Mouse (Mus musculus) heart, adult 2 months (tissue): ENCODE data around the gene Gm11733. TPM values are rescaled to one million over a fixed set of nuclear protein-coding genes. Genes with fewer than 3 reads are reported as not detected.

Experiments used
- DNase-seq, 2 experiments: peaks; one replicate each; pipeline ENCODE4 v3.0.0; 2021
- H3K27ac ChIP-seq: fragments of 200-600 bp; 2 replicates; pipeline ENCODE4 v1.8.1; 2022
- H3K27me3 ChIP-seq: fragments of 200-500 bp; 2 replicates; pipeline ENCODE4 v1.6.1; 2012; ENCODE audit warnings: mild to moderate bottlenecking, low read length, inconsistent platforms, mixed read lengths; ENCODE audit not compliant: control insufficient read depth, insufficient read depth
- H3K36me3 ChIP-seq: fragments of 200-500 bp; 2 replicates; pipeline ENCODE4 v1.6.1; 2012; ENCODE audit warnings: low read length, inconsistent platforms; ENCODE audit not compliant: control insufficient read depth, insufficient read depth
- H3K4me1 ChIP-seq: fragments of 200-500 bp; 2 replicates; pipeline ENCODE4 v1.6.1; 2011; ENCODE audit warnings: low read length; ENCODE audit not compliant: control insufficient read depth, insufficient read depth
- H3K4me3 ChIP-seq: fragments of 200-600 bp; 2 replicates; pipeline ENCODE4 v1.8.1; 2022
- H3K79me2 ChIP-seq: fragments of 200-500 bp; replicated peaks from 2 replicates; pipeline ENCODE4 v1.6.1; 2012; ENCODE audit warnings: mild to moderate bottlenecking, inconsistent platforms, low read length, moderate library complexity, mixed read lengths; ENCODE audit not compliant: control insufficient read depth, insufficient read depth
- H3K9ac ChIP-seq: fragments of 200-500 bp; 2 replicates; pipeline ENCODE4 v1.6.1; 2012; ENCODE audit warnings: low read depth, mild to moderate bottlenecking, control low read depth, inconsistent platforms, low read length, mixed read lengths
- CTCF ChIP-seq: fragments of 200-600 bp; IDR thresholded peaks from 2 replicates; pipeline ENCODE4 v1.8.1; 2022; ENCODE audit warnings: antibody characterized with exemption, mild to moderate bottlenecking, moderate library complexity
- EP300 ChIP-seq: fragments of 200-500 bp; IDR thresholded peaks from 2 replicates; pipeline ENCODE4 v1.6.1; 2011; ENCODE audit warnings: low read depth, low read length, control low read depth; ENCODE audit not compliant: insufficient read depth
- POLR2A ChIP-seq: fragments of 200-500 bp; IDR thresholded peaks from 2 replicates; pipeline ENCODE4 v1.6.1; 2011; ENCODE audit warnings: mild to moderate bottlenecking, low read depth, low read length, control low read depth; ENCODE audit not compliant: insufficient read depth
- WGBS: fragments of 180-500 bp; shearing (Covaris S2); methylation state at CpG from one replicate; pipeline ENCODE4 v1.1.7; 2018; 5-methylcytosine and 5-hydroxymethylcytosine counted together
- intact Hi-C: fragments of 180-260 bp; cut with DNase I; formaldehyde crosslinking; loops from one replicate; pipeline ENCODE4 v1.15.1; 2025
- polyA plus RNA-seq: library from polyadenylated mRNA; depleted of rRNA; stranded (reverse); fragments of >200 nt; gene quantifications from 2 replicates; pipeline ENCODE4 v1.2.3, GENCODE M21; 2012
- total RNA-seq, 2 experiments: library from RNA; stranded (reverse); gene quantifications; 2 replicates each; pipeline ENCODE4 v1.2.3; 2021

Gene Gm11733
- total and polyA plus RNA-seq, 3 experiments = 0.10 TPM; not detected in 2

DNA sequence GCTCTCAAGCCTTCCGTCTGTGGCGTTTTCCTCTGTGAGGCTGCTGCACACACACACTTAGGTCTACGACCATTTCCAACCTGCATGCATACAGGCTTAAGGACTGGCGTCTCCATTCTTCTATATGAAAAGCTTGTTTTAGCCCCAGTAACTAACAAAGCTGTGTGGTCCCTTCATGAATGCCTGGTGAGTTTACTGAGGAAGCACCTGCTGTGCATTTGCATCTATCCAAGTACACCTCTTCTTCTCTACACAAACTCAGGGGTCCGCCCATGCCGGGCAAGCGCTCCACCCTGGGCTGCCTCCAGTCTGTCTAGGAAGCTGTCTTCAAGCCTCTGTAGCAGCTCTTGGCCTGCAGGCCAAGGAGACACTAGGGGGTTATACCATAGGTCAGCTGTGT, 17.3 kb upstream of the Gm11733 start:
- 91% methylated on average over 7 of the region's 7 CpGs for WGBS
- intact Hi-C loops = no loop called here
- peaks cover 2% of the 10 kb centered on the region for H3K4me1 ChIP-seq

DNA sequence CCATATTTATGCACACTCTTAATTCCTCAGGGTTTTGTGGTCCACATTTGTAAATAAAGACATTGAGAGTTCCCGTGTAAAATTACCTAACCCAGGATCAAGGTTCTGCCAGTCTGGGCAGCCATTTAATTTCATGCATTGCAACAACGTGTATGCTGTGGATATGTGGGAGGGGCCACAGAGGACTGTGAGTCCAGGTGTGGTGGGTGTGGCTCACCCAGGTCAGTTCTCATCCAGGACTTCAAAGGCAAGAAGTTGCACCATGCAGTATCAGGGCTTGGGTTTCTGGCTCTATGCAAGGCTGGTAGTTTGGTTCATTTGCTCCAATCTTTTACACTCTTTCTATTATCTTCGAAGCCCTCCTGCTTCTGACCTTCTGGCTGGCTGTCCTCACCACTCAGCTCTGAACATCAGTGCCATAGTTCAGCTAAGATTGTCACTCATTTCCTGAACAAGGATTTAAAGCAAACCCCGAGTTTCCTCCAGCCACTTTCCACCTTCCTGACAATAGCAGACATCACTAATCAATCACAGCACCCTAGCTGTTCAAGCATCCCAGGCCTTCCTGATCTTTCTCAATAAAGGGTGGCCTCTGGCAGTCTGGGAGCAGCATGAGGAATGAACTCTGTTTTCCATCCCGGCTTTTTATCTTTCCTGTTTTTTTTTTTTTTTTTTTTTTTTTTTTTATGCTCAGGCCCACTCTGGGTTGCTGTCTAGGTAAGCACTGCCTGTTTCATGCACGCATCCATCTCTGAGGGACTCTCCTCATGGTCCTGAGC, 15.4 kb upstream of the Gm11733 start:
- H3K36me3 ChIP-seq = no peaks in the 10 kb centered on the region
- no peaks in the 10 kb centered on the region for H3K79me2 ChIP-seq
- DNase-seq = no peak
- H3K27ac ChIP-seq = no peak overlapping the region
- 41% methylated on average over 6 of the region's 6 CpGs for WGBS
- no peaks in the 10 kb centered on the region for H3K27me3 ChIP-seq
- H3K4me3 ChIP-seq = no peak overlapping the region
- intact Hi-C loops = no loop called here
- TF ChIP-seq CTCF (no peak), EP300 (no peak), POLR2A (no peak)
- no peak overlapping the region for H3K9ac ChIP-seq
- H3K4me1 ChIP-seq = peaks cover 2% of the 10 kb centered on the region

More for the DNA sequence above, 17.3 kb upstream of the Gm11733 start:
- no peak overlapping the region for H3K9ac ChIP-seq
- H3K27ac ChIP-seq = no peak overlapping the region
- H3K36me3 ChIP-seq = no peaks in the 10 kb centered on the region
- no peaks in the 10 kb centered on the region for H3K27me3 ChIP-seq
- H3K4me3 ChIP-seq = no peak overlapping the region
- TF ChIP-seq EP300 (no peak), POLR2A (no peak), CTCF (no peak)
- no peak for DNase-seq
- H3K79me2 ChIP-seq = no peaks in the 10 kb centered on the region

DNA sequence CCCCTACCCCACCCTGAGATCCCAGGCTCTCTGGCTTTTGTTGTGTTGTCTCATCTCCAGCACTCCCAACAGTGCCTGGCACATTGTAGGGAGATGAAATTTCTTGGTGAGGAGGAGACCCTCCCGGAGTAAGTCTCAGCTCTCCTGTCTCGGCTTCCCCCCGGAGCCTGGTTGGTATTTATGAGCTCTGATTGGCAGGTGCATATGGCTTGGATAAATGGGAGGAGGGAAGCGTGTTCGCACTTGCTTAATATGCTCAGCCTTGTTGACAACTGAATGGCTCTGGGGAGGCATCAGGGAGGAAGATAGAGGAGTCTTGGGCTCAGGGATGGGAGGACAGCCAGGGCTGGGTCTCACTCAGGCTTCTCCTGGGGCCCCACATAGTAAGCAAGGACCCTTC, 14.4 kb upstream of the Gm11733 start:
- Histone ChIP-seq H3K4me3 (no peak overlapping the region), H3K9ac (no peak overlapping the region), H3K79me2 (no peaks in the 10 kb centered on the region), H3K27ac (no peak overlapping the region), H3K36me3 (no peaks in the 10 kb centered on the region), H3K27me3 (no peaks in the 10 kb centered on the region), H3K4me1 (peaks cover 2% of the 10 kb centered on the region)
- TF ChIP-seq CTCF (no peak), POLR2A (no peak), EP300 (no peak)
- intact Hi-C loops = no loop called here
- no peak for DNase-seq
- WGBS = 86% methylated on average over 5 of the region's 5 CpGs

DNA sequence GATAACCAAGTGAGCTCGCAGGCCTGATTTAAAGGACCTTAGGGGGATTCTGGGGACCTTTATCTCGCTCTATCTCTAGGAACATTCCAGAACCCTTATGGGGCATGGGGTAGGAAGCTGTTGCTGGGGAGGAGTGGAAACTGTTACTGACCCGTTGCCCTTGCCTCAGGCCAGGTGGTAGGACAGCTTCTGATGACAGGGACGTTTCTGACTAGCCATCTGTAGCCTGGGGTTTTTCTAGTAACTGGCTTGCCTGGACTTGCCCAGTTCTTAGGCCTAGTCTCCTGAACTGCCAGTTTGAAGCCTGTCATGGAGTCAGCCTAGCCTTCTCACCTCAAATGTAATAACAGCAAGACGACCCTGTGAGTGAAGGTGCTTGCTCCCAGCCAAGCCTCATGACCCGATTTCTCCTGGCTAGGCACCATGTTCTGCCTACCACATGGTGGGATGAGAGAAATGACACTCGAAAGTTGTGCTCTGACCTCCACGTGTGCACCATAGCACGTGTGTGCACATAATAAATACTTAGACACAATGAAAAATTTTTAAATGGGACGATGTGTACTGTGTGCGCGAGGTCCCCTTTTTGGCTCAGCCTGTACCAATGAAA, 13.5 kb upstream of the Gm11733 start:
- Histone ChIP-seq H3K4me3 (no peak overlapping the region), H3K79me2 (no peaks in the 10 kb centered on the region), H3K9ac (no peak overlapping the region), H3K4me1 (peaks cover 2% of the 10 kb centered on the region), H3K36me3 (no peaks in the 10 kb centered on the region), H3K27ac (no peak overlapping the region), H3K27me3 (no peaks in the 10 kb centered on the region)
- no peak for DNase-seq
- TF ChIP-seq POLR2A = no peak
- intact Hi-C loops = no loop called here
- 86% methylated on average over 12 of the region's 12 CpGs for WGBS

DNA sequence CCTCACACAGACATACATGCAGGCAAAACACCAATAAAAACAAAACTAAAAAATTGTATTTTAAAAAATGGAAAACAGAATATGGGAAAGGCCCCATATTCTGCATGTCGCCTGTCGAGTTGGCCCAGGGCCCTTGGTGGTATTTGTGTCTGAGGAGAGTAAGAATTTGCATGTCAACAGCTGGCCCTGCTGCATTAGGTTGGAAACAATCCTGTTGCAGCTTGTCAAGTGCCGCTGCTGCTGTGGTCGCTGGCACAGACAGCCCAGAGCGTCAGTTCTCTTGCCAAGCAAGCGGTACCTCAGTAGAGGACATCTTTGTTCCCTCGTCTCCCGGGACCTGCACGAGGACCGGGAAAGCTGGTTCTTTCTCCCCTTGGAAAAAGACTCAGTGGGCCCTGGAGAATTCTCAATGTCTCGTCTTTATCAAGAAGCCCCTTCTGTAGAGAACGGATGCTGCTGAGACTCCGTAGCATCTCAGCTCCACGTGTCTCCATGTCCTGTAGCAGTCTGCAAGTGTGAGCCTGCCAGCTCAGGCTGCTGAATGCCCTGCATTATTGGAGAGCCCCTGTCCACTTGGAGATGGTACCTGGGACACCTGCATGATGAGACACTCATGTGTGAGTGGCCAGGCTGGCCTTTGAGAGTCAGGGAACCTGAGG, 12.4 kb upstream of the Gm11733 start:
- intact Hi-C loops = no loop called here

DNA sequence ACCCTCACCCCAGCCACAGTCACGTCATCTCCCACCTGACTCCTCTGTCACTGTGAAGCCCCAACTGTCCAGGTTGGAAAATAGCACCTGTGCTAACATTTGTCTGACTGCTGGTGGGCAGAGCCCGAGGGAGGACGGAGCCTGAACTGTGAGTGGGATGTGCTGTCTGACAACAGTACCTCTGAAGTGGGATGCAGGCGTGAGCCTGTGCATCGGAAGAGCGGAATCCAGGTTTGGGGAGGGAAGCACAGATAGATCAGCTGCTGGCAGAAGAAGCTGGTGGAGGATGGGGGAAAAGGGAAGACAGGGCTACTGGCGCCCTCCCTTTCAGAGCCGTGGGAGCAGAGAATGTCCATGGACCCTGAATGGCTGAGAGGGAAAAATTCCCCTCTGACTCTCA, 11.3 kb upstream of the Gm11733 start:
- H3K36me3 ChIP-seq = no peaks in the 10 kb centered on the region
- no peak overlapping the region for H3K27ac ChIP-seq
- TF ChIP-seq EP300 (no peak), POLR2A (no peak), CTCF (no peak)
- WGBS = 86% methylated on average over 8 of the region's 8 CpGs
- no peak for DNase-seq
- H3K4me3 ChIP-seq = no peak overlapping the region
- H3K27me3 ChIP-seq = no peaks in the 10 kb centered on the region
- intact Hi-C loops = no loop called here
- H3K4me1 ChIP-seq = peaks cover 2% of the 10 kb centered on the region
- no peak overlapping the region for H3K9ac ChIP-seq
- no peaks in the 10 kb centered on the region for H3K79me2 ChIP-seq

More for the DNA sequence above, 12.4 kb upstream of the Gm11733 start:
- peaks cover 2% of the 10 kb centered on the region for H3K4me1 ChIP-seq
- 51% methylated on average over 14 of the region's 14 CpGs for WGBS
- H3K36me3 ChIP-seq = no peaks in the 10 kb centered on the region
- H3K79me2 ChIP-seq = no peaks in the 10 kb centered on the region
- no peak for TF ChIP-seq EP300
- no peak for TF ChIP-seq POLR2A
- no peak for TF ChIP-seq CTCF
- H3K27me3 ChIP-seq = no peaks in the 10 kb centered on the region
- H3K27ac ChIP-seq = no peak overlapping the region
- no peak for DNase-seq
- no peak overlapping the region for H3K9ac ChIP-seq
- H3K4me3 ChIP-seq = no peak overlapping the region
